Mouse (Mus musculus) hindbrain, embryonic 12.5 days (tissue): ENCODE results near the gene Gm3739. TPM values are rescaled to one million over a fixed set of nuclear protein-coding genes. Genes with fewer than 3 reads are reported as not detected.
A peak's percentile ranks its signal among the peaks of the same experiment; 100 is the strongest.
"Not testable (repeated sequence)": the region's sequence is repeated elsewhere in the genome, so short reads cannot be mapped to it uniquely, and the experiment has no call there.

Source experiments
- ATAC-seq: fragments of 200-750 bp; cut with Nextera tagmentation; 2 replicates; pipeline ENCODE4 v1.8.0; 2017; ENCODE audit warnings: moderate TSS enrichment; ENCODE audit not compliant: low FRiP score
- H3K27ac ChIP-seq: fragments of 300-500 bp; sonication (generic); 2 replicates; pipeline ENCODE4 v1.5.1; 2016; ENCODE audit warnings: mild to moderate bottlenecking
- H3K27me3 ChIP-seq: fragments of 300-500 bp; sonication (generic); 2 replicates; pipeline ENCODE4 v1.6.1; 2016; ENCODE audit warnings: mild to moderate bottlenecking
- H3K36me3 ChIP-seq: fragments of 300-500 bp; sonication (generic); 2 replicates; pipeline ENCODE4 v1.6.1; 2016; ENCODE audit warnings: mild to moderate bottlenecking
- H3K4me1 ChIP-seq: fragments of 300-500 bp; sonication (generic); 2 replicates; pipeline ENCODE4 v1.6.1; 2016
- H3K4me2 ChIP-seq: fragments of 300-500 bp; sonication (generic); replicated peaks from 2 replicates; pipeline ENCODE4 v1.6.1; 2016; ENCODE audit warnings: mild to moderate bottlenecking
- H3K4me3 ChIP-seq: fragments of 300-500 bp; sonication (generic); 2 replicates; pipeline ENCODE4 v1.5.1; 2016; ENCODE audit warnings: mild to moderate bottlenecking
- H3K9ac ChIP-seq: fragments of 300-500 bp; sonication (generic); 2 replicates; pipeline ENCODE4 v1.6.1; 2016; ENCODE audit warnings: mild to moderate bottlenecking, moderate library complexity
- H3K9me3 ChIP-seq: fragments of 300-500 bp; sonication (generic); replicated peaks from 2 replicates; pipeline ENCODE4 v1.6.1; 2016; ENCODE audit warnings: mild to moderate bottlenecking
- WGBS: fragments of 180-500 bp; shearing (Covaris S2); methylation state at CpG from one replicate; pipeline ENCODE4 v1.1.7; 2016; 5-methylcytosine and 5-hydroxymethylcytosine counted together
- polyA plus RNA-seq: library from polyadenylated mRNA; unstranded; fragments of >200 nt; fragmentation: Nextera tagmentation; extraction: Ambion mirVana; gene quantifications from 2 replicates; pipeline ENCODE4 v1.2.1, GENCODE M21; 2016

The Gm3739 gene
- polyA plus RNA-seq = 3.1 and 3.5 TPM in 2 replicates

DNA sequence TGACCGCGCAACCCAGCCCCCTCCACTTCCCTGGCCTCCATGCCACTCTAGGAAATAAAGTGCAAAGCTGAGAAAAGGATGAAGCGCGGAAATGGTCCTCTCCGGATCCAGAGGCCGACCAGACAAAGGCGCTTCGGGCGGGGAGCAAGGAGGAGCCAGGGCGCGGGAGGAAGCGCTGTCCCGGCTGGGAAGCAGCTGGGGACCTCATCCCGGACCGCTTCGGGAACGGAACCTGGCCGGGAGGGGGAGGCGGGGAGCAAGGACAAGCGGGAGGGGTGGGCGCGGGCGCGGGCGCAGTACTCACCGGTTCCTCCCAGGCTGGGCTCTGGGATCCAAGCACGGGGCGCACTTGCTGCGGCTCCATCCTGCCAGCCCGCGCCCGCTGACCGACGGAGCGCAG is at the start of gene Gm3739:
Gm3739 (minus strand) TSS at position 389 of the 400 bp plus-strand sequence.
- not testable (repeated sequence) for H3K27me3 ChIP-seq, H3K36me3 ChIP-seq, ATAC-seq, H3K9me3 ChIP-seq, H3K4me1 ChIP-seq
- Histone ChIP-seq H3K9ac (peak within 1 kb of the TSS; percentile 69), H3K4me2 (peak within 1 kb of the TSS; percentile 67), H3K4me3 (peak within 1 kb of the TSS; percentile 51), H3K27ac (peak within 1 kb of the TSS; percentile 40)
- under 1% methylated on average over 25 of the region's 35 CpGs for WGBS

DNA sequence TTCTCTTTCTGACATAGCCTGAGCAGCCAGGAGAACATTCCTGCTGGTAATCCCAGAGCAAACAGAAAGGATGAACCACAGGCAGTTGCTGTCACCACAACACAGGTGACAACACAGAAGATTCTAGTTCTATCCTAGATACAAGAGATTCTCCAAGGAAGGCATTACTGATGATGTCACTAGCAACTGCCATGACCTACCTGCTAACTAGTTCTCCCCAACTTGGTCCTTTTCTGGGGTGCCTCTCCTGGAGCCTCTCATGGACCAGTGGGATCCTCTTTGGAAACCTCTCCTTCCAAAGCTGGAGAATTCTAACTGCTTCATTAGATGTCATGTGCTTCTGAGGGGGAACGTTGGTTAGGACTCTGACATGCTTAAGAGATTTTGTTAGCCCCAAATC is 17.4 kb upstream of the Gm3739 start, which contains the start of gene Gm5797:
Gm5797 (minus strand) TSS at position 101 of the 400 bp plus-strand sequence.
- not testable (repeated sequence) for H3K4me2 ChIP-seq, ATAC-seq, H3K4me3 ChIP-seq, H3K9me3 ChIP-seq, H3K27ac ChIP-seq, H3K36me3 ChIP-seq, H3K4me1 ChIP-seq, H3K27me3 ChIP-seq, H3K9ac ChIP-seq
- no CpG with 5 or more reads among the region's 1 CpGs for WGBS

DNA sequence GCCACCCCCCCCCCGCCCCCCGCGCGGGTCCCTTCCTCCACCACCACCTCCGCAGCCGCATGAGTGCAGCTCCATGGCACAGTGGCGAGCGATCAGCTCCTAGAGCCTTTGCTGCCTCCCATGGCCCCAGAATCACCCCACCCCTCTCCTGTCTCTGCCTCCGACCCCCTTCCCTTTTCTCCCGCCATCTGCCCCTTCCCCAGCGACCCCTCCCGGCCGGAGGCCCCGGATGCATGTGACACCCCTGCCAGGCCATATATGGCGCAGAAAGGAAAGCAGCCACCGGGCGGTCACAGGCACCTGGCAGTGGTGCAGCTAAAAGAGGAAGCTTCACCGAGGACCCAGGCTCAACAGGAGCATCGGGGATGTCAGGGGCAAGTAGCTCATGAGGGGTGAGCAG is 244 bp upstream of the Gm3739 start:
- H3K4me2 ChIP-seq = peak overlapping the region; percentile 67
- peak overlapping the region; percentile 40 for H3K27ac ChIP-seq
- H3K27me3 ChIP-seq, H3K9me3 ChIP-seq, ATAC-seq, H3K36me3 ChIP-seq, H3K4me1 ChIP-seq: not testable (repeated sequence)
- WGBS = 2% methylated on average over 15 of the region's 19 CpGs
- H3K9ac ChIP-seq = peak overlapping the region; percentile 69
- peak overlapping the region; percentile 51 for H3K4me3 ChIP-seq

DNA sequence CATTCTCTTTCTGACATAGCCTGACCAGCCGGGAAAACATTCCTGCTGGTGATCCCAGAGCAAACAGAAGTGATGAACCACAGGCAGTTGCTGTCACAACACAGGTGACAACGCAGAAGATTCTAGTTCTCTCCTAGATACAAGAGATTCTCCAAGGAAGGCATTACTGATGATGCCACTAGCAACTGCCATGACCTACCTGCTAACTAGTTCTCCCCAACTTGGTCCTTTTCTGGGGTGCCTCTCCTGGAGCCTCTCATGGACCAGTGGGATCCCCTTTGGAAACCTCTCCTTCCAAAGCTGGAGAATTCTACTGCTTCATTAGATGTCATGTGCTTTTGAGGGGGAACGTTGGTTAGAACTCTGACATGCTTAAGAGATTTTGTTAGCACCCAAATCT is 50.2 kb downstream of the Gm3739 start, which contains the start of gene Gm3727:
Gm3727 (minus strand) TSS at position 101 of the 400 bp plus-strand sequence.
- not testable (repeated sequence) for H3K9me3 ChIP-seq, H3K27ac ChIP-seq, H3K4me1 ChIP-seq, H3K27me3 ChIP-seq, H3K36me3 ChIP-seq, H3K4me2 ChIP-seq, ATAC-seq, H3K4me3 ChIP-seq, H3K9ac ChIP-seq
- 81% methylated on average over 3 of the region's 3 CpGs for WGBS

Other genes with a start within 250 kb of the Gm3739 start
- 3.5 and 3.7 TPM in 2 replicates for gene Gm3696, start 214.4 kb downstream of the Gm3739 start, polyA plus RNA-seq
- gene Gm6676, start 189.6 kb downstream of the Gm3739 start, polyA plus RNA-seq = not detected in 2 replicates
- 5.0 and 6.1 TPM in 2 replicates for gene Gm3512, start 140.5 kb downstream of the Gm3739 start, polyA plus RNA-seq
- not detected in 2 replicates for gene Gm16434, start 120.5 kb downstream of the Gm3739 start, polyA plus RNA-seq
- gene Gm3727, start 50.3 kb downstream of the Gm3739 start, polyA plus RNA-seq = not detected in 2 replicates
- gene Gm5797, start 17.3 kb upstream of the Gm3739 start, polyA plus RNA-seq = not detected in 2 replicates
- gene Gm8374, start 50.1 kb upstream of the Gm3739 start, polyA plus RNA-seq = not detected in 2 replicates
- gene Gm3755, start 135.9 kb upstream of the Gm3739 start, polyA plus RNA-seq = 0.18 TPM in 1 of 2 replicates, not detected in the other
- 4.0 and 4.5 TPM in 2 replicates for gene Gm3752, start 168.7 kb upstream of the Gm3739 start, polyA plus RNA-seq